Mouse (Mus musculus) large intestine, adult 2 months (tissue): ENCODE measurements around the gene Tcaf3. TPM values are rescaled to one million over a fixed set of nuclear protein-coding genes. Genes with fewer than 3 reads are reported as not detected.

Source experiments
- DNase-seq: peaks from one replicate; pipeline ENCODE4 v3.0.0-alpha.2; 2012; ENCODE audit warnings: low read depth, low spot score
- WGBS: fragments of 180-500 bp; shearing (Covaris S2); methylation state at CpG from one replicate; pipeline ENCODE4 v1.1.7; 2018; 5-methylcytosine and 5-hydroxymethylcytosine counted together
- polyA plus RNA-seq: library from polyadenylated mRNA; depleted of rRNA; stranded (reverse); fragments of >200 nt; gene quantifications from 2 replicates; pipeline ENCODE4 v1.2.3, GENCODE M21; 2012; rRNA removed

Tcaf3 gene
- polyA plus RNA-seq: not detected in 2 replicates

DNA sequence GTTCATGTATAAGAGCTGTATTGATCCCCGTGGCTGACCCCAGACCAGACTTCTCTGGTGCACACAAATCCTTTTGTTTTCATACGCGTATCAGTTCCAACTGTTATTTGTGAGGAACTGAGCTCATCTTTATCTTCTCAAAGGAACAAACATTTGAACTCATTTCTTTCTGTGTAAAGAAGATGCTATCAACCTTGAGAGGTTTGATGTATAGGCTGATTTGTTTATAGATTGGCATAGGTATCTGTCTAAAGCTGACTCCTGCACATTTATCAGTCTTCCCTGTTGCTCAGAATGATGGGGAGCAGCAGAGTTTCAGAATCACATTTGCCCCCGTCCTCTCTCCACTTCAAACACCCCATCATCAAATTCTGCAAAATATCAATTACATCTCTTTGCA, at the start of gene Tcaf3:
Gene Tcaf3 (minus strand): TSS at position 101 of the 400 bp plus-strand sequence.
- DNase-seq: no peak
- 80% methylated on average over 4 of the region's 4 CpGs for WGBS

DNA sequence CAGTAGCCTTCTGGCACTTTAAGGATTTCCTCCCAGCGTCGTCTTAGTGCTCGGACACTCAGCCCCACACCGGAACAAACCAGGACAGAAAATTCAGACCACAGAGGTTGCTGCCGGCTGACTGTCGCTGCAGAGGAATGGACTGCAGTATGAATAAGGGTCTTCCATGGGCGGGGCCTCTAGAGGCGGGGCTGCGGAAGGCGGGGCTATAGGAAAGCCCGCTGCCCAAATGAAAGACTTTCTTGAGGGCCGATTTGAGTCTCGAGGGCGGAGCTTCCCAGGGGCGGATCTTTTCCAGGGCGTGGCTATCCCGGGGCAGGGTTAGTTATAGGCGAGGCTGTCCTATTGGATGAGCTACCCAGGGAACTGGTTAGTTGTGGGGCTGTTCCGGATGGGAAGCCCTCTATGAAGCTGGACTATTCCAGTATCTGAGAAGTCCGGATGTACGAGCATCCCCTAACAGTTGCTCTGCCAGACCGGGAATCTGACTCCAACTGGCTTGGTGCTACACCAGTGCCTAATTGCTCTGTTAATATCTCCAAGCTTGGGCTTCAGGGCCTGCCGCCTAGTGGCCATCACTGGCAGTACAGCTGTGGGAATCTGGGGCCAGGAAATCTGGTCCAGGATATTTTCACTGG, 47.5 kb upstream of the Tcaf3 start, which contains the start of gene Tcaf2:
Gene Tcaf2 (minus strand): TSS at position 343 of the 638 bp plus-strand sequence.
- DNase-seq: peak; percentile 87
- WGBS: under 1% methylated on average over 23 of the region's 23 CpGs

DNA sequence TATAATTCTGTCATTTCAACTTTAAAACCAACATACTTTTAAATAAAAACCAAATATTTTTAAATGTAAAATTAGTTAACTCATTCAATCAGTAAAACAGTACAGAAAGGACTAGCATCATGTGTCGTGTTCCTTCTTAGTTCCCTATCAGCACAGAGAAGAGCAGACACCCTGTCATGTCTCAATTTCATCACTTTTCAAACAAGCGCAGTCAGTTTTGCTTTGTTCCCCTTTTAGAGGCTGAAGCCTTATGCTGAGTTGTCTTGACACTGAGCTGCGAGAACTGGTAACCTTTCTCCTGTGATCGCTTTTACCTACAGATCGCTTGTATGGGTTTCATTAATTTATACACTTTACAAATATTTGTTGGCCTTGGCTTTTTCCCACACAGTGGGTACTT, 36.9 kb upstream of the Tcaf3 start:
- 90% methylated on average over 5 of the region's 5 CpGs for WGBS
- DNase-seq: no peak

DNA sequence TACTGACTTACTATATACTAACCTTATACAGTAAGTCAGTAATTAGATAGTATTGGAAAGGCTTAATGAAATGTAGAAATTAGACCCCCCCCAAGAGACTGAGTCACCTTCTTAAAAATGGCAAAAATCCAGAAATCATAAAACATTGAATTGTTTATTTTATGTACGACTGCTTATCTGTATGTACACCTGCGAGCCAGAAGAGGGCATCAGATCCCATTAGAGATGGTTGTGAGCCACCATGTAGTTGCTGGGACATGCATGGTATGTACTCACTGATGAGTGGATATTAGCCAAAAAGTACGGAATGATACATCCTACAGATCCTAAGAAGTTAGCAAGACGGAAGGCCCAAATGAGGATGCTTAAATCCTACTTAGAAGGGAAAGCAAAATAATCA, 33.9 kb upstream of the Tcaf3 start:
- no peak for DNase-seq
- 52% methylated on average over 4 of the region's 4 CpGs for WGBS

DNA sequence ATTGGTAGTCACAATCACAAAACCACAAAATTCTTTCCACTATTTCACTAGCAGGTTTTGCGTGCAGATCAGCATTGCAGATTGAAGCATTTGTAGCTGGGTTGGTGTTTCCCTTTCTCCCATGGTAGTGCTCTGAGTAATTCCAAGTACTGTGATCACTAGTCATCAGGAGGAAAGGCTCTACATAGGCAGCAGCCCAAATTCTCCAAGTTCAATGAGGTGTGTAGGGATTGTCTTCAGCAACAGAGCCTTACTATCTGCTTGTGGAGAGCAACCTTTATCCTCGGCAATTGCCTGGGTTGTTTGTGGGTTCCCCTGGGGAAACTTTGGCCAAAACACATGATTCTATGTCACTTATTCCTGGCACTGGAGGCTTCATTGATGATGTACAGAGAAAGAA, 19.4 kb upstream of the Tcaf3 start:
- DNase-seq: no peak
- 78% methylated on average over 2 of the region's 2 CpGs for WGBS

DNA sequence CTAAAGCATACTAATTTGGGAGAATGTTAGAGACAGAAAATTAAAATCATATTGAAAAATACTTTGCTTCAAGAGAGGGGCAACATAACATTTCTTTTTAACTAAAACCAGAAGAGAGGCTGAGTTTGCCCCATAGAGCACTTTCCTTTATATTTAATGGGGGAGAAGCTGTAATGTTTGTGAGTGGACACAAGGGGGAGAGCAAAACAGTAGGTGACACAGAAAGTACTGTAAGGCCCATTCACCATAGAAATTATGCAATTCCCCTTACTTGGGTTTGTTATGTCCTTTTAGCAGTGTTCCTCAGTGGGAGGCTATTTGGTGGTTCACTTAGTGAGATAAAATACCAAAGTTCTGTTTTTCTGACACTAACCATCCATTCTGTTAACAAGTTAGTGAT, 14.7 kb upstream of the Tcaf3 start:
- DNase-seq: no peak

DNA sequence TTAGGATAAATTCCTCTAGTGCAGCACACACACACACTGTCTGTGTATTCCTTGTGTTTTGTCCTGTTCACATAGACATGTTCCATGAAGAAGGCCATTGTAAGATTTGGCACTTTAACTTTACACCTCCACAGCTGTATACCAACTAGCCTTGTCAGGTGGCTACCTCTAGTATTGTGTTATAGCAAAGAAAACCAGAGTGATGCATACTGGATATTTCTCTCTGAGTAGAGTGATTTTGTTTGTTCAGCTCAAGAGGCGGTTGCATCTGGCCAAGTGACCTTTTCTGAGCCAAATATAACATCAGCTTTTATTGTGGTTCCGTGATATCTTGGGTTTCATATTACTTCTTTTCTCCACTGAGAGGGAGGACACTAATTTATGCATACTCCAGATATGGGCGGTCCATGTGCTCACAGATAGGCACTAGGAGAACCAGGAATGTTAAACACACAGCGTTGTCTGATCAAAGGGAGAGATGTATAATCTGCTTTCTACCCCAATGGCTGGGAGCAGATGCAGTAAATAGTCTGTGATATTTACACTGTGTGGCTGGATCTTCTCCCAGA, 13.5 kb upstream of the Tcaf3 start:
- DNase-seq: no peak
- WGBS: 20% methylated on average over 4 of the region's 4 CpGs

DNA sequence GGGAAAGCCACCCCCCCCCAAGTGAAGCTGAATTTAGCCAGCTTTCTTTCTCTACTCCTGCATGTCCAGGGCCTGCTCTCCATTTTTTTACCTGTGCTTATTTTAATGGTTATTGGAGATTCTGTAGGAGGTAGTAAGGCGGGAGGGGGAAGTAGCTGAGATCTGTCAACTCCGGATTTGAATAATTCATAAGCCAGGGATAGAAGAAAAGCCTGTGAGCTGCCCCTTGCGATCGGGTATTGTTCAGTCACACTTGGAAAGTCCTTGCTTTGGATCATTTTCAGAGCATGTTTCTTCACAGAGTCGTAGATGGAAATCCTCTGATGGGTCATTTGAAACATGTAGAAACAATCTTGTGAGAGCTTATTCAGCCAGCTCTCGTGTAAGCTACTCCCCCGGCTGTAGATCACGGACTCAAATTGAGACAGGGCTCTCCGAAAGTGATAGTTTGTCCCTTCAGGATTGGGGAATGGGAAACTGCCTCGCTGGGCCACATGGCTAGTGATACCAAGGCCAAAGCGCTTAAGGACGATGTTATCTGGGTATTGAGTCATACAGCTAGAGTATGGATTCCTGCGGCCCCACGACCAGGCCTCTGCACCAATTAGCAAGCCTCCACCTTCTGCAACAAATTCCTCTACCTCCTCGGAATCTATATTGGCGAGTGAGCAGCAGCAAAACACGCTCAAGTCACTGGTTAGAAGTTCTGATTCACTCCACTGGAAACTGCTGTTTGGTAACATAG, 4.2 kb downstream of the Tcaf3 start:
- WGBS: 82% methylated on average over 17 of the region's 17 CpGs
- DNase-seq: no peak

DNA sequence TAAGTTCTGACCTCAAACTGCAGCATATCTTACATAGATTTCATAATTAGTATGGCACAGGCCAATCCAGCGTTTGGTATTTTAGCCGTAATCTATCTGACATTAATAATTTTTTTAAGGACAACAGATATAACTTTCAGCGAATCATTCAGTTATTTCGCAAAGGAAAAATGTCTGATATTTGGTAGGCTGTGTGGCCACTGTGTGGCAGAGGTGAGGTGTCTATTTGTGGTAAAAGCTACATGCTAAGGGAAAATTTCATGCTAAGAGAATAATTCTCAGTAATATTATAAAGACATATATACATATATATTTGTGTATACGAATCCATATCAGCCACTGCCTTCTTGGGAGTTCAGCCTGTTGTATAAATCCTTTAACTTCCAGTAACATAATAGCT, 10.9 kb downstream of the Tcaf3 start:
- no peak for DNase-seq
- WGBS: 77% methylated on average over 5 of the region's 5 CpGs

DNA sequence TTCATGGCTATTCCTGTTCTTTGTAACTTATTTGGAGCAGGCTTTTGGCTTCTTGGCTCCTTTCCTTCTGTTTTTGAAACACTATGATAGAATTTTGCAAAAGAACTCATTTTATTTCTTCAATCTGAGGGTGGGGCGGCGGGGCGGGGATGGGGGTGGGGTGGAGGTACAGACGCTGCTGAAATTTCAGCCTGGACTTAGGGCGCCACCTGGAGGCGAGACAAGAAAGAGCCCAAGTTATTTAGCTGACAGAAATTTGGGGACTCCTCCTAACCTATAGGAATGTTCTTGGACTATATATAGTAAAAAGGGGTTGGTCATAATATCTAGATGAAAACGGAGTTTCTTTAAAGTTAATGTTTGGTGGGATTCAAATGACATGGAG, 14.0 kb downstream of the Tcaf3 start:
- DNase-seq: peak; percentile 3
- WGBS: 2% methylated on average over 7 of the region's 7 CpGs

DNA sequence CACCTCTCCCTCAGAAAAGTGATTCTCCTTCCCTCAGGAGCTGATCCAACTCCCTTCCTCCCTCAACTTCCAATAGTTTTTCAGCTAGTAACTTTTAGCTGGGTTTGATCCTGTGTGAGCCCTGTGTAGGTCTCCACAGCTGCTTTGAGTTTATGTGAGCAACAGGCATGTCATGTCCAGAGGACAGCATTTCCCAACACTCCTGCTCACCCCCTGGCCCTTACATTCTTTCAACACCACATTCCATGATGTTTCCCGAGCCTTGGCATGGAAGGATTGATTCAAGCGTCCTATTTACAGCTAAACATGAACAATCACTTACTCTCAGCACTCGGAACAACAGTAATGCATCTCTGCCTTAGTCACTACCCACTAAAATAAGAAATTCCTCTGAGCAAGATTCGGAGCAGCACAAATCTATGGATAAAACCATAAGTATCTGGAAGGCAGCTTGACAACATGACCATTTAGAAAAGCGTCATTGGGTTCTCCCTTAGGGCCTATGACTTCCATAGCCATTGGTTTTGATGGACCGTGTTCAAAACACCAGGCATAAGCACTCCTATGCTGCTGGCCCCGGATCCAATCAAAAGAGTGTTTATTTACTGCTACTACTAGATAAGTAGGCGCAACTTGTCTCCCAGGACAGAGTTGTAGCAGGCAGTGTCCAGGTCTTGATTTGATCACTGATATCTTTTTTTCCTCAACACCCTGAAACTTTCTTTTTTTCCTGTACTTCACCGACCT, 14.6 kb downstream of the Tcaf3 start:
- WGBS: 51% methylated on average over 9 of the region's 9 CpGs
- no peak for DNase-seq

DNA sequence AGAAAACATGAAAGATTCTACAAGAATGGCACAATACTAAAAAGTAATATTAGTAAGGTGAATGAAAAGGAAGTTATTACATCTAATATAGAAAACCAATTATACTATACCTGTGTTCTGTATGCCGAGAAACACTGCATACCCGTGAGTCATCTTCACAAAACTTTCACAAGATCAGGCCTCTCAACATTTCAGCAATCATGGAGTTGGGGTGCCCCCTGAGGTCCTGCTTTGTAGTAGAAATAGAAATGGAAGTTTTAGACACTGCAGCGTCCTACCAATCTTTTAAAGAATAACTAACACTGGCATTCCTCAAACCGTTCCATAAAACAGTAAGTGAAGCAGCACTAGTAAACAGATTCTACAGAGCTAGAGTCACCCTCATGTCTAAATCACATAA, 18.8 kb downstream of the Tcaf3 start:
- DNase-seq: no peak
- 46% methylated on average over 4 of the region's 4 CpGs for WGBS

DNA sequence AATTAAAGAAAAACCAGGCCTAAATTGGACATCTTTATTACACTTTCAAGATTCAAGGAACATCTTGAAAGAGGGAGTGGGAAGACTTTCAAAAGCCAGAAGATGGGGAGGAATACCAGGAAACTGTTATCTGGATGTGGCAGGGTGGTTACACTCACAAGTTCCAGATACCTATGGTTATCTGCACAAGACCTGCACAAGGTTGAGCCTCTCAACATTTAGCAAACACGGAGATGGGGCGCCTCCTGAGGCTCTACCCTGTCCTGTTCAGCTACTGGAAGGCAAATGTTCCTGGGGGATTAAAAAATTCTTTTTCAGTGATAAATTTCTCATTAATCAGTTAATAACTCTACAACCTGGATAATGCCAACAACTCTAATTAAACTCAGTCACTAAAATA, 20.1 kb downstream of the Tcaf3 start:
- 92% methylated on average over 2 of the region's 2 CpGs for WGBS
- no peak for DNase-seq

DNA sequence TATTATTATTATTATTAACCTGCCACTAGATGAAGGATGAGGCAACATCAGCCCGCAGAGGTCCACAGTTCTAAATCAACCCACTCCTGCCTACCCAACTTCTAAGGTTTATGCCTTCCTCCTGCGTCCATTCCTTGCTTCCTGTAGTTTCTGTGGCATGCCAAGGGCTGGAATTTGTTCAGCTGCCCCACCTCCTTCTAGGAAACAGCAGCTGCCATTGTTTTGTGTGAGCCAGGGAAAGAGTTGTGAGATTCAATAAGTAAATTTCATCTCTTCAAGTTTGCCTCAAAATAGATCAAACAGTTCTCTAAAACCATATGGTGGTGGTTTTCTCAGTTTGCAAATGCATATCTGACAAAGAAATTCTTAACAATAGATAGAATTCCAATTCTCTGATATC, 29.3 kb downstream of the Tcaf3 start:
- DNase-seq: no peak
- WGBS: 62% methylated on average over 2 of the region's 2 CpGs

DNA sequence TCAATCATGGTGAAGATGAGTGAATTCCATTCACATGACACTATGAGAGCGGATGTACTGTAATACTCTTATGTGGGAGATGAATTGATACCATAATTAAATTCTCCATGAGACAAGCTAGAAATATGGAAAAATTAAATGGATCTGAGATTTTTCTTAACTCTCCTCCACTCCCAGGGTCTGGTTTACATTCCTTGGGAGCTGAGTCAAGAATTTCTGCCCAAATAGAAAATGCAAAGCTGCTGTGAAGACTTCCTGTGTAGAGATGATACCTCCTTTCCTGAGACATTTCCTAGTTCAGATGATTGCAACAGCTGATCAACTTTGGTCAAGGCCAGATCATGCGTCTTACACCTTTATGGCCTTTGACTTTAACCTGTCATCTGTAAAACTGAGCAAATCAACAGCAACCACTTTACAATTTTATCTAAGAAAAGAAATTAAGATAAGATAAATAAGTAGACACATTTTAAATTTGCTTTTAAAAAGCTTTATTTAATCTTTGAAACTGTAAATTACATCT, 31.4 kb downstream of the Tcaf3 start:
- no peak for DNase-seq
- 64% methylated on average over 2 of the region's 2 CpGs for WGBS

DNA sequence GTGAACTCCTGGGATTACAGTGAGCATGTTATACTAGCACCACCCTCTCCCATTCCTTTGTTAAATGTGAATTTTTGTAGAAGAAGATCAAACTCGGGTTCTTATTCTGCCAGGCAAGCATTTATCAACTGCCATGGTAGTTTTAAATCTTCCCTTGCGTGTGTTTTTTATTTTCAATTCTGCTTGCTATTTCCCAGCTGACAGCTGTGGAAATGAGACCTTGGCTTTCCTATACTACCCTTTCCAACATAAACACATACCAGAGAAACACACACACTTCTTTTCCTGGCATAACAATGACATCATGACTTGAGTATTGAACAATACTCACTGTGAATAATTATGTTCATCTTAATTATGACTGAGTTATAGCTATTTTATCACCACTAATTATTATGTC, 35.2 kb downstream of the Tcaf3 start:
- WGBS: 56% methylated on average over 2 of the region's 2 CpGs
- DNase-seq: no peak

DNA sequence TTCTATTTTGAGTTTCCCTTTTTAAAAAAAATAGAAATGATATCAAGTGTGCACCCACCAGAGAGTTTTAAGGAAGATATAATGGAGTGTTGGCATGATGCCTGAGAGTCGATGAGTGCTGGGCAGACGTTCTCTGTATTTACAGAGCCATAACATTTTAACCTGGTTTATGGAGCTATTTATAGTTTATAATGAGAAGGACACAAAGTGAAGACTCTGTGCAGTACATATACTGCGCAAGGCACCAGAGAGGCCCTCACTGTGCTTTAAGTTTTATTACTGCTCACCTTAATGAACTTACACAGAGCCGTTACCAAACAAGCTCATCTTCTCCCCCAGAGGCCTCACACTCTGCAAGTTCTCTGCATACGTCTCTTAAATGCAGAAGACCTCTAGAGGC, 36.6 kb downstream of the Tcaf3 start:
- no peak for DNase-seq
- 14% methylated on average over 5 of the region's 5 CpGs for WGBS

DNA sequence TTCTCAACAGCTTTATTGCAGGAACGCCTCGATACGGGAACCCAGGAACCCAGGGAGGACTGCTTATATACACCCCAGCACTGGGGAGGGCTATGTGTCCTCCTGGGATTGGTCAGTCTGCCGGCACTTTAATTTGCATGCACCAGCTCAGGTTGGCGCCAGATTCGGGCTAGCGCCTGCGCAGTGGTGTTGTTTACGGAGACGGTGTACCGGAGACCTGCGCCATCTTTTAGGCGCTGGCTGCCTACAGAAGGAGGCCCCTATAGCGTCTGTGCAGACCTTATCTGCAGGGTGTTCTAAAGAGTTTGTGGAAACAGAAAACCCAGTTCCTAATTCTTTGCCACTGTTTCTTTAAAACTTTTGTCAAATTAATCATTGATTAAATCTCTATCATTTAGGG, 38.9 kb downstream of the Tcaf3 start:
- WGBS: 94% methylated on average over 14 of the region's 14 CpGs
- DNase-seq: no peak

DNA sequence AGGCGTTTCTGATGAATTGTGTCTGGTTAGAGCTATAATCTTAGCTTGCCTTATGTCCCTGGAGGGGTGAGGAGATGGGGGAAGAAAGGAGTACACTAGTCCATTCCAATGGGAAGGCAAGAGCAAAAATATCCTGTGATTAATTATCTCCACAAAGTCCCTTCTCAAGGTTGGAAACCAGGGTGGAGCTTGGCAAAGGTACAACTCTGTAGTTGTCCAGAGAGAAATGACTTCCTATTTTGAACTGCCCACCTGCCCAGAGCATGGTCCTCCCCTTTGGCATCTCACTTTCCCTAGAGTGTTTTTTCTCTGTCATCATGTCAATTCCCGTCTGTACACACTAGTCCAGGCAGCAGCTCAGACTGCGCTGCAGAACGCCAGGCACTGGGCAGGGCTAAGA, 50.0 kb downstream of the Tcaf3 start, which contains the start of gene Olfr455:
Gene Olfr455 (minus strand): TSS at position 127 of the 400 bp plus-strand sequence.
- no peak for DNase-seq
- WGBS: 80% methylated on average over 4 of the region's 4 CpGs

DNA sequence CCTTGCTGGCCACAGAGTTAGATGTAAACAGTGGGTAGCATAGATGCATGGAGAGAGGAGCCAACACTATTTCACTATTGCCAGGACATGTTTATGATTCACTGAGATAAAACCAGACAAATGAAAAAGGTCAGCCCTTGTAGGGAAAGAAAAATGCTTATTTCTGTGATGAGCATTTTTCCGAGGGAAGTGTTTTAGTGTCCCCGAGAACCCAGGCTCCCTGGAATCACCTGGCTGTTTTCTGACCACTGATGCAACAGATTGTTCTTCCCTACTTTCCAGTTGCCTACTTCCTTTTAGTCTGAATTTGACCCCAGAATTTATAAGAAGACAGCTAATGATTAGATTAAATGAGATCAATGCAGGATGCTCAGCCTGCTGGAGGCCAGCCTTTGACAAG, 51.3 kb downstream of the Tcaf3 start:
- no peak for DNase-seq
- WGBS: 68% methylated on average over 2 of the region's 2 CpGs
